Mouse (Mus musculus) forebrain, embryonic 13.5 days (tissue): ENCODE data around the gene Rftn2. TPM values are rescaled to one million over a fixed set of nuclear protein-coding genes. Genes with fewer than 3 reads are reported as not detected.

Experiments
- ATAC-seq: fragments of 200-750 bp; cut with Nextera tagmentation; 2 replicates; pipeline ENCODE4 v1.8.0; 2017
- H3K27ac ChIP-seq: fragments of 300-500 bp; sonication (generic); 2 replicates; pipeline ENCODE4 v1.5.1; 2015; ENCODE audit warnings: inconsistent platforms, mild to moderate bottlenecking, moderate library complexity
- H3K27me3 ChIP-seq: fragments of 300-500 bp; sonication (generic); 2 replicates; pipeline ENCODE4 v1.6.1; 2015; ENCODE audit warnings: mild to moderate bottlenecking, inconsistent platforms
- H3K36me3 ChIP-seq: fragments of 300-500 bp; sonication (generic); 2 replicates; pipeline ENCODE4 v1.6.1; 2015; ENCODE audit warnings: mild to moderate bottlenecking, inconsistent platforms; ENCODE audit not compliant: poor library complexity, severe bottlenecking
- H3K4me1 ChIP-seq: fragments of 300-500 bp; sonication (generic); 2 replicates; pipeline ENCODE4 v1.6.1; 2015; ENCODE audit warnings: inconsistent platforms
- H3K4me2 ChIP-seq: fragments of 300-500 bp; sonication (generic); 2 replicates; pipeline ENCODE4 v1.6.1; 2015; ENCODE audit warnings: inconsistent platforms, mild to moderate bottlenecking, moderate library complexity
- H3K4me3 ChIP-seq: fragments of 300-500 bp; sonication (generic); 2 replicates; pipeline ENCODE4 v1.5.1; 2015; ENCODE audit warnings: mild to moderate bottlenecking, inconsistent platforms
- H3K9ac ChIP-seq: fragments of 300-500 bp; sonication (generic); 2 replicates; pipeline ENCODE4 v1.6.1; 2015; ENCODE audit warnings: mild to moderate bottlenecking, inconsistent platforms
- H3K9me3 ChIP-seq: fragments of 300-500 bp; sonication (generic); replicated peaks from 2 replicates; pipeline ENCODE4 v1.6.1; 2016; ENCODE audit warnings: inconsistent platforms
- WGBS: fragments of 180-500 bp; shearing (Covaris S2); methylation state at CpG from one replicate; pipeline ENCODE4 v1.1.7; 2015; 5-methylcytosine and 5-hydroxymethylcytosine counted together
- polyA plus RNA-seq: library from polyadenylated mRNA; unstranded; fragments of >200 nt; fragmentation: Nextera tagmentation; extraction: Ambion mirVana; gene quantifications from 2 replicates; pipeline ENCODE4 v1.2.1, GENCODE M21; 2015

Rftn2 gene
- 10.7 and 11.1 TPM in 2 replicates for polyA plus RNA-seq

GRCm38 (mm10) chr1:55226011-55226857 lies at the start of gene Rftn2:
Rftn2 (minus strand) TSS chr1:55226782.
- Histone ChIP-seq H3K9me3 (no peaks in the 10 kb centered on the region), H3K36me3 (no peaks in the 10 kb centered on the region), H3K4me2 (peak within 1 kb of the TSS; percentile 68), H3K4me1 (peaks cover 41% of the 10 kb centered on the region), H3K4me3 (peak within 1 kb of the TSS; percentile 48), H3K27me3 (no peaks in the 10 kb centered on the region), H3K9ac (peak within 1 kb of the TSS; percentile 66), H3K27ac (no peak within 1 kb of the TSS)
- no peak for ATAC-seq
- WGBS = under 1% methylated on average over 26 of the region's 26 CpGs

GRCm38 (mm10) chr1:55265447-55265846 lies 38.9 kb upstream of the Rftn2 start:
- Histone ChIP-seq H3K4me1 (no peaks in the 10 kb centered on the region), H3K4me3 (no peak overlapping the region), H3K9ac (no peak overlapping the region), H3K27ac (no peak overlapping the region), H3K4me2 (no peak overlapping the region), H3K36me3 (no peaks in the 10 kb centered on the region), H3K9me3 (no peaks in the 10 kb centered on the region), H3K27me3 (no peaks in the 10 kb centered on the region)
- ATAC-seq = no peak
- 81% methylated on average over 2 of the region's 2 CpGs for WGBS

GRCm38 (mm10) chr1:55264385-55264784 lies 37.8 kb upstream of the Rftn2 start:
- no peak overlapping the region for H3K27ac ChIP-seq
- no peak for ATAC-seq
- WGBS = 67% methylated on average over 2 of the region's 2 CpGs

GRCm38 (mm10) chr1:55246374-55246773 lies 19.8 kb upstream of the Rftn2 start:
- Histone ChIP-seq H3K36me3 (no peaks in the 10 kb centered on the region), H3K27ac (no peak overlapping the region), H3K4me2 (no peak overlapping the region), H3K9me3 (no peaks in the 10 kb centered on the region), H3K27me3 (no peaks in the 10 kb centered on the region), H3K4me3 (no peak overlapping the region), H3K4me1 (peaks cover 9% of the 10 kb centered on the region), H3K9ac (no peak overlapping the region)
- no peak for ATAC-seq
- WGBS = 92% methylated on average over 2 of the region's 2 CpGs

More at GRCm38 (mm10) chr1:55264385-55264784, 37.8 kb upstream of the Rftn2 start:
- no peak overlapping the region for H3K4me2 ChIP-seq
- H3K4me1 ChIP-seq = no peaks in the 10 kb centered on the region
- H3K9ac ChIP-seq = no peak overlapping the region
- no peaks in the 10 kb centered on the region for H3K36me3 ChIP-seq
- H3K4me3 ChIP-seq = no peak overlapping the region
- no peaks in the 10 kb centered on the region for H3K27me3 ChIP-seq
- H3K9me3 ChIP-seq = no peaks in the 10 kb centered on the region

GRCm38 (mm10) chr1:55239237-55239636 lies 12.7 kb upstream of the Rftn2 start:
- no peak overlapping the region for H3K9ac ChIP-seq
- 0% methylated on average over 1 of the region's 1 CpGs for WGBS

GRCm38 (mm10) chr1:55238496-55238895 lies 11.9 kb upstream of the Rftn2 start:
- Histone ChIP-seq H3K27ac (no peak overlapping the region), H3K9me3 (no peaks in the 10 kb centered on the region), H3K4me3 (peak overlapping the region; percentile 83), H3K4me2 (peak overlapping the region; percentile 99), H3K4me1 (peaks cover 42% of the 10 kb centered on the region), H3K27me3 (no peaks in the 10 kb centered on the region), H3K9ac (peak overlapping the region; percentile 88), H3K36me3 (no peaks in the 10 kb centered on the region)
- WGBS = 28% methylated on average over 13 of the region's 13 CpGs
- no peak for ATAC-seq

More at GRCm38 (mm10) chr1:55239237-55239636, 12.7 kb upstream of the Rftn2 start:
- Histone ChIP-seq H3K9me3 (no peaks in the 10 kb centered on the region), H3K36me3 (no peaks in the 10 kb centered on the region), H3K4me3 (peak overlapping the region; percentile 83), H3K4me2 (peak overlapping the region; percentile 99), H3K4me1 (peaks cover 42% of the 10 kb centered on the region), H3K27ac (no peak overlapping the region), H3K27me3 (no peaks in the 10 kb centered on the region)
- ATAC-seq = no peak

GRCm38 (mm10) chr1:55237643-55238161 lies 11.1 kb upstream of the Rftn2 start:
- WGBS = under 1% methylated on average over 23 of the region's 23 CpGs
- H3K36me3 ChIP-seq = no peaks in the 10 kb centered on the region
- no peaks in the 10 kb centered on the region for H3K27me3 ChIP-seq
- H3K27ac ChIP-seq = peak overlapping the region; percentile 82
- peak; percentile 61; the same call in 1 of the 2 replicates for ATAC-seq
- peak overlapping the region; percentile 99 for H3K4me2 ChIP-seq
- peak overlapping the region; percentile 88 for H3K9ac ChIP-seq
- H3K4me1 ChIP-seq = peaks cover 42% of the 10 kb centered on the region
- H3K4me3 ChIP-seq = peak overlapping the region; percentile 83
- H3K9me3 ChIP-seq = no peaks in the 10 kb centered on the region

- peak; percentile 99 for ATAC-seq
- H3K9me3 ChIP-seq = no peaks in the 10 kb centered on the region
- WGBS = under 1% methylated on average over 82 of the region's 82 CpGs
Observed at GRCm38 (mm10) chr1:55236890-55237642, 10.5 kb upstream of the Rftn2 start, which contains the start of gene Mars2. Mars2 (plus strand) TSS chr1:55237177.

GRCm38 (mm10) chr1:55236487-55236886 lies 9.9 kb upstream of the Rftn2 start:
- Histone ChIP-seq H3K9me3 (no peaks in the 10 kb centered on the region), H3K9ac (peak overlapping the region; percentile 88; the same call in 1 of the 2 replicates), H3K4me3 (peak overlapping the region; percentile 83), H3K27me3 (no peaks in the 10 kb centered on the region), H3K4me2 (peak overlapping the region; percentile 99), H3K36me3 (no peaks in the 10 kb centered on the region), H3K27ac (no peak overlapping the region), H3K4me1 (peaks cover 35% of the 10 kb centered on the region)
- ATAC-seq = no peak
- WGBS = 39% methylated on average over 5 of the region's 5 CpGs

More at GRCm38 (mm10) chr1:55236890-55237642, 10.5 kb upstream of the Rftn2 start, which contains the start of gene Mars2:
- peak within 1 kb of the TSS; percentile 88 for H3K9ac ChIP-seq
- H3K4me1 ChIP-seq = peaks cover 41% of the 10 kb centered on the region
- peak within 1 kb of the TSS; percentile 83 for H3K4me3 ChIP-seq
- H3K27ac ChIP-seq = peak within 1 kb of the TSS; percentile 82
- no peaks in the 10 kb centered on the region for H3K36me3 ChIP-seq
- peak within 1 kb of the TSS; percentile 99 for H3K4me2 ChIP-seq
- no peaks in the 10 kb centered on the region for H3K27me3 ChIP-seq

GRCm38 (mm10) chr1:55234910-55235520 lies 8.4 kb upstream of the Rftn2 start:
- 51% methylated on average over 16 of the region's 16 CpGs for WGBS
- ATAC-seq = no peak

GRCm38 (mm10) chr1:55228256-55228884 lies 1.8 kb upstream of the Rftn2 start:
- no peak overlapping the region for H3K4me3 ChIP-seq
- no peaks in the 10 kb centered on the region for H3K9me3 ChIP-seq
- WGBS = 85% methylated on average over 8 of the region's 8 CpGs
- H3K4me1 ChIP-seq = peaks cover 23% of the 10 kb centered on the region
- no peak overlapping the region for H3K9ac ChIP-seq
- no peak overlapping the region for H3K4me2 ChIP-seq
- H3K36me3 ChIP-seq = no peaks in the 10 kb centered on the region
- no peak for ATAC-seq
- no peak overlapping the region for H3K27ac ChIP-seq
- H3K27me3 ChIP-seq = no peaks in the 10 kb centered on the region

More at GRCm38 (mm10) chr1:55234910-55235520, 8.4 kb upstream of the Rftn2 start:
- H3K27ac ChIP-seq = no peak overlapping the region
- no peak overlapping the region for H3K4me3 ChIP-seq
- H3K9me3 ChIP-seq = no peaks in the 10 kb centered on the region
- no peaks in the 10 kb centered on the region for H3K36me3 ChIP-seq
- peaks cover 21% of the 10 kb centered on the region for H3K4me1 ChIP-seq
- no peaks in the 10 kb centered on the region for H3K27me3 ChIP-seq
- no peak overlapping the region for H3K4me2 ChIP-seq
- no peak overlapping the region for H3K9ac ChIP-seq
